Mouse (Mus musculus) liver, embryonic 15.5 days (tissue): ENCODE measurements at regions not wholly inside any gene's neighbourhood (a gene's known extent, or its start where the extent isn't known, plus 50 kb on each side); places are given as distances from the start of the nearest gene placed in this dataset.

Source experiments
- ATAC-seq: fragments of 200-750 bp; cut with Nextera tagmentation; 2 replicates; pipeline ENCODE4 v1.8.0; 2017; ENCODE audit warnings: moderate number of reproducible peaks, mild to moderate bottlenecking, moderate library complexity; ENCODE audit not compliant: insufficient read depth
- H3K27ac ChIP-seq: fragments of 300-500 bp; sonication (generic); replicated peaks from 2 replicates; pipeline ENCODE4 v1.5.1; 2015; ENCODE audit warnings: mild to moderate bottlenecking, inconsistent platforms
- H3K27me3 ChIP-seq: fragments of 300-500 bp; sonication (generic); 2 replicates; pipeline ENCODE4 v1.6.1; 2015; ENCODE audit warnings: mild to moderate bottlenecking, inconsistent platforms
- H3K36me3 ChIP-seq: fragments of 300-500 bp; sonication (generic); replicated peaks from 2 replicates; pipeline ENCODE4 v1.6.1; 2015; ENCODE audit warnings: moderate library complexity, mild to moderate bottlenecking, inconsistent platforms
- H3K4me1 ChIP-seq: fragments of 300-500 bp; sonication (generic); replicated peaks from 2 replicates; pipeline ENCODE4 v1.6.1; 2015; ENCODE audit warnings: inconsistent platforms
- H3K4me2 ChIP-seq: fragments of 300-500 bp; sonication (generic); 2 replicates; pipeline ENCODE4 v1.6.1; 2015; ENCODE audit warnings: moderate library complexity, mild to moderate bottlenecking, inconsistent platforms
- H3K4me3 ChIP-seq: fragments of 300-500 bp; sonication (generic); replicated peaks from 2 replicates; pipeline ENCODE4 v1.5.1; 2015; ENCODE audit warnings: mild to moderate bottlenecking, inconsistent platforms
- H3K9ac ChIP-seq: fragments of 300-500 bp; sonication (generic); 2 replicates; pipeline ENCODE4 v1.6.1; 2015; ENCODE audit warnings: moderate library complexity, mild to moderate bottlenecking, inconsistent platforms
- H3K9me3 ChIP-seq: fragments of 300-500 bp; sonication (generic); replicated peaks from 2 replicates; pipeline ENCODE4 v1.6.1; 2016; ENCODE audit warnings: inconsistent platforms
- WGBS: fragments of 180-500 bp; shearing (Covaris S2); methylation state at CpG from one replicate; pipeline ENCODE4 v1.1.7; 2015; ENCODE audit warnings: mixed read lengths; ENCODE audit not compliant: insufficient replicate concordance; 5-methylcytosine and 5-hydroxymethylcytosine counted together

- no peak overlapping the region for H3K4me2 ChIP-seq
- no peak overlapping the region for H3K4me3 ChIP-seq
- no peaks in the 10 kb centered on the region for H3K27me3 ChIP-seq
- 57% methylated on average over 7 of the region's 7 CpGs for WGBS
- no peak overlapping the region for H3K9ac ChIP-seq
- ATAC-seq, result no peak
- no peaks in the 10 kb centered on the region for H3K36me3 ChIP-seq
- H3K9me3 ChIP-seq, result no peaks in the 10 kb centered on the region
- H3K4me1 ChIP-seq, result 0 out of 2 replicates have a peak, but pooled peaks cover 4% of the 10 kb centered on the region
- no peak overlapping the region for H3K27ac ChIP-seq
Measured at GRCm38 (mm10) chr3:37789711-37790110, 65.4 kb upstream of the Gm5148 start.

GRCm38 (mm10) chr3:37789143-37789697 lies 64.9 kb upstream of the Gm5148 start:
- 0 out of 2 replicates have a peak, but pooled peaks cover 4% of the 10 kb centered on the region for H3K4me1 ChIP-seq
- no peaks in the 10 kb centered on the region for H3K36me3 ChIP-seq
- no peak overlapping the region for H3K9ac ChIP-seq
- no peak overlapping the region for H3K27ac ChIP-seq
- 60% methylated on average over 11 of the region's 11 CpGs for WGBS
- no peaks in the 10 kb centered on the region for H3K9me3 ChIP-seq
- no peak overlapping the region for H3K4me2 ChIP-seq
- no peaks in the 10 kb centered on the region for H3K27me3 ChIP-seq
- no peak overlapping the region for H3K4me3 ChIP-seq
- no peak for ATAC-seq

- Histone ChIP-seq H3K4me1 (0 out of 2 replicates have a peak, but pooled peaks cover 4% of the 10 kb centered on the region), H3K4me2 (no peak overlapping the region), H3K36me3 (no peaks in the 10 kb centered on the region), H3K9ac (no peak overlapping the region), H3K9me3 (no peaks in the 10 kb centered on the region), H3K27ac (no peak overlapping the region), H3K27me3 (no peaks in the 10 kb centered on the region), H3K4me3 (no peak overlapping the region)
- WGBS, result 50% methylated on average over 9 of the region's 9 CpGs
- ATAC-seq, result no peak
Measured at GRCm38 (mm10) chr3:37788366-37788765, 64.1 kb upstream of the Gm5148 start.

- Histone ChIP-seq H3K4me2 (no peak overlapping the region), H3K27me3 (no peaks in the 10 kb centered on the region), H3K9ac (no peak overlapping the region), H3K36me3 (no peaks in the 10 kb centered on the region), H3K4me1 (0 out of 2 replicates have a peak, but pooled peaks cover 4% of the 10 kb centered on the region), H3K27ac (no peak overlapping the region), H3K4me3 (no peak overlapping the region), H3K9me3 (no peaks in the 10 kb centered on the region)
- ATAC-seq, result no peak
- WGBS, result 70% methylated on average over 3 of the region's 3 CpGs
Measured at GRCm38 (mm10) chr3:37786792-37787191, 62.5 kb upstream of the Gm5148 start.

- Histone ChIP-seq H3K4me3 (no peak overlapping the region), H3K4me1 (no peaks in the 10 kb centered on the region), H3K9ac (no peak overlapping the region), H3K9me3 (no peaks in the 10 kb centered on the region), H3K36me3 (no peaks in the 10 kb centered on the region), H3K4me2 (no peak overlapping the region), H3K27me3 (no peaks in the 10 kb centered on the region), H3K27ac (no peak overlapping the region)
- ATAC-seq, result no peak
- 65% methylated on average over 2 of the region's 2 CpGs for WGBS
Measured at GRCm38 (mm10) chr3:37781086-37781485, 56.8 kb upstream of the Gm5148 start.

GRCm38 (mm10) chr3:37779867-37780475 lies 55.7 kb upstream of the Gm5148 start:
- no peak for ATAC-seq
- no peak overlapping the region for H3K27ac ChIP-seq
- H3K9me3 ChIP-seq, result no peaks in the 10 kb centered on the region
- no peaks in the 10 kb centered on the region for H3K4me1 ChIP-seq
- no peak overlapping the region for H3K4me2 ChIP-seq
- H3K4me3 ChIP-seq, result no peak overlapping the region
- no peaks in the 10 kb centered on the region for H3K27me3 ChIP-seq
- no peak overlapping the region for H3K9ac ChIP-seq
- no peaks in the 10 kb centered on the region for H3K36me3 ChIP-seq
- 61% methylated on average over 11 of the region's 11 CpGs for WGBS

- Histone ChIP-seq H3K4me3 (no peak overlapping the region), H3K27me3 (no peaks in the 10 kb centered on the region), H3K9ac (no peak overlapping the region), H3K9me3 (no peaks in the 10 kb centered on the region), H3K27ac (no peak overlapping the region), H3K4me2 (no peak overlapping the region), H3K36me3 (no peaks in the 10 kb centered on the region), H3K4me1 (no peaks in the 10 kb centered on the region)
- ATAC-seq, result no peak
- 63% methylated on average over 7 of the region's 7 CpGs for WGBS
Measured at GRCm38 (mm10) chr3:37778386-37778785, 54.1 kb upstream of the Gm5148 start.

- ATAC-seq, result no peak
- Histone ChIP-seq H3K27ac (no peak overlapping the region), H3K4me2 (no peak overlapping the region), H3K27me3 (no peaks in the 10 kb centered on the region), H3K4me1 (no peaks in the 10 kb centered on the region; the same call in 1 of the 2 replicates), H3K9ac (no peak overlapping the region), H3K4me3 (no peak overlapping the region), H3K36me3 (no peaks in the 10 kb centered on the region), H3K9me3 (no peaks in the 10 kb centered on the region)
- WGBS, result 51% methylated on average over 4 of the region's 4 CpGs
Measured at GRCm38 (mm10) chr3:37776224-37776623, 51.9 kb upstream of the Gm5148 start.
